Mouse (Mus musculus): ENCODE results near the gene Wwc2.

The Wwc2 gene

GRCm38 (mm10) chr8:47799438-47799837, 191.3 kb downstream of the Wwc2 start:
- in situ Hi-C loops (cut with MboI, MseI), result no loop called here

- in situ Hi-C loops (cut with MboI, MseI), result no loop called here
Measured at GRCm38 (mm10) chr8:47791986-47792385, 198.7 kb downstream of the Wwc2 start.

- in situ Hi-C loops (cut with MboI, MseI), result no loop called here
Measured at GRCm38 (mm10) chr8:47787705-47788104, 203.0 kb downstream of the Wwc2 start.

GRCm38 (mm10) chr8:47786323-47786722, 204.4 kb downstream of the Wwc2 start:
- in situ Hi-C loops (cut with MboI, MseI), result no loop called here

GRCm38 (mm10) chr8:47784436-47784835, 206.3 kb downstream of the Wwc2 start:
- in situ Hi-C loops (cut with MboI, MseI), result no loop called here

GRCm38 (mm10) chr8:47783944-47784343, 206.8 kb downstream of the Wwc2 start:
- in situ Hi-C loops (cut with MboI, MseI), result no loop called here

- in situ Hi-C loops (cut with MboI, MseI), result no loop called here
Measured at GRCm38 (mm10) chr8:47783544-47783943, 207.2 kb downstream of the Wwc2 start.

- in situ Hi-C loops (cut with MboI, MseI), result no loop called here
Measured at GRCm38 (mm10) chr8:47781881-47782280, 208.8 kb downstream of the Wwc2 start.

- in situ Hi-C loops (cut with MboI, MseI), result no loop called here
Measured at GRCm38 (mm10) chr8:47779589-47779988, 211.1 kb downstream of the Wwc2 start.

GRCm38 (mm10) chr8:47777415-47777814, 213.3 kb downstream of the Wwc2 start:
- in situ Hi-C loops (cut with MboI, MseI), result no loop called here

Data from T-helper 1 cell (primary cell).